Mouse (Mus musculus): ENCODE data around the gene Sass6. TPM values are rescaled to one million over a fixed set of nuclear protein-coding genes. Genes with fewer than 3 reads are reported as not detected.
A peak's percentile ranks its signal among the peaks of the same experiment; 100 is the strongest.

Gene Sass6
- total RNA-seq, 2 experiments from 2014 or later: 7.4 to 9.4 TPM

- no peak for DNase-seq (ENCODE audit: low spot score in 2 of 2)
- H3K27ac ChIP-seq: no peak overlapping the region
- no peak for TF ChIP-seq CTCF (conservative IDR thresholded peaks at IDR 0.05)
- no peak overlapping the region for H3K4me3 ChIP-seq
Observed at GRCm38 (mm10) chr3:116601781-116602180, 7.0 kb downstream of the Sass6 start.

- Histone ChIP-seq H3K27ac (no peak overlapping the region), H3K4me3 (no peak overlapping the region)
- TF ChIP-seq CTCF (conservative IDR thresholded peaks at IDR 0.05): no peak
- no peak for DNase-seq (ENCODE audit: low spot score in 2 of 2)
Observed at GRCm38 (mm10) chr3:116604570-116604969, 9.8 kb downstream of the Sass6 start.

GRCm38 (mm10) chr3:116614295-116614892, 19.6 kb downstream of the Sass6 start, which contains the start of gene Trmt13:
Gene Trmt13, minus strand, starts transcription at chr3:116614587.
- no peak for TF ChIP-seq CTCF (conservative IDR thresholded peaks at IDR 0.05)
- Histone ChIP-seq H3K27ac (peak within 1 kb of the TSS; percentile 88), H3K4me3 (peak within 1 kb of the TSS; percentile 45)
- DNase-seq (ENCODE audit: low spot score in 2 of 2): no peak

DNA sequence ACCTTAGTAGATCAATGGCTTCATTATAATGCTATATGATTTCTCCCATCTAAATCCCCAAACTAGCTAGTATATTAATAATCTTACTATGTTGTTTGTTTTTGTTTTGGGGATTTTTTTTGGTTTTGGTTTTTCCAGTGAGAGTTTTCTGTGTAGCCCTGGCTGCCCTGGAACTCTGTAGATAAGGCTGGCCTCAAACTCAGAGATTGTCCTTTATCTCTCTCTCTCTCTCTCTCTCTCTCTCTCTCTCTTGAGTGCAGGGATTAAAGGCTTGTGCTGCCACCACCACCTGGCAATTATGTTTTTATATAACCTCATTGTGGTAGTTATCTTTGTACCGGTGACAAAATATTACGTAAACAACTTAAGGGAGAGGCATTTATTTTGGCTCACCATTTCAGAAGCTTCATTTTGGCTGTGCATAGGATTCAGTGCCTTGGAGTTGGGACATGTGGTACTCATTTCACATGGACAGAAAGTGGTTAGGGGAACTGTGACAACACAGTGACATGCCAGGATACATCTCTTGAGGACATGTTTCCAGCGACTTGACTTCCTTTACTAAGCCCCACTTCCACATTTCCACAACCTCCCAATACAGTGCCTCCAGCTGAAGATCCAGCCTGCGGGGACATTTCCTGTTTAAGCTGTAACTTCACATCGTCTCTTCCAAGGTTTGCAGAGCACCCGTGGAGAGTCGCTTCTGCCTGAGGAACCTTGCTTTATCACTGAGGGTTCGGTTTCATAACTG, 20.7 kb downstream of the Sass6 start:
- Histone ChIP-seq H3K4me3 (no peak overlapping the region), H3K27ac (peak overlapping the region; percentile 88)
- no peak for DNase-seq (ENCODE audit: low spot score in 2 of 2)
- TF ChIP-seq CTCF (conservative IDR thresholded peaks at IDR 0.05): no peak

DNA sequence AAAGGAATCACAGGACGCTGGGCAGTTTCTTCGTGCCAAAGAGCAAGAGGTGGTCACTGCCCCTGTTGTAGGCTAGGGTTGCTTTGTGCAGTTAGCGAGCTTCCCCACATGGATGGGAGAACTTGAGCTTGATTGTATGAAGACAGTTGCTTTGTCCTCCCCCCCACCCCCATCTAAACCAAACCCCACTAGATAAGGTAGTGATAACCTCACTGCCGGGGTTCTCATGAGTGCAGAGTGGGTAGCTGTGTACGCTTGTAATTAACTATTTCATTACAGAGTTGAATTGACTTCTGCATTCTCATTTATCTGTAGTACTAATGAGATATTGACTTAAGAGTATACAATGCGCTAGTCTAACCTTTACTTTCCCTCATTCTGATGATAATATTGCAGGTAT, 24.1 kb downstream of the Sass6 start:
- Histone ChIP-seq H3K27ac (peak overlapping the region; percentile 55), H3K4me3 (no peak overlapping the region)
- TF ChIP-seq CTCF (conservative IDR thresholded peaks at IDR 0.05): no peak
- no peak for DNase-seq (ENCODE audit: low spot score in 2 of 2)

DNA sequence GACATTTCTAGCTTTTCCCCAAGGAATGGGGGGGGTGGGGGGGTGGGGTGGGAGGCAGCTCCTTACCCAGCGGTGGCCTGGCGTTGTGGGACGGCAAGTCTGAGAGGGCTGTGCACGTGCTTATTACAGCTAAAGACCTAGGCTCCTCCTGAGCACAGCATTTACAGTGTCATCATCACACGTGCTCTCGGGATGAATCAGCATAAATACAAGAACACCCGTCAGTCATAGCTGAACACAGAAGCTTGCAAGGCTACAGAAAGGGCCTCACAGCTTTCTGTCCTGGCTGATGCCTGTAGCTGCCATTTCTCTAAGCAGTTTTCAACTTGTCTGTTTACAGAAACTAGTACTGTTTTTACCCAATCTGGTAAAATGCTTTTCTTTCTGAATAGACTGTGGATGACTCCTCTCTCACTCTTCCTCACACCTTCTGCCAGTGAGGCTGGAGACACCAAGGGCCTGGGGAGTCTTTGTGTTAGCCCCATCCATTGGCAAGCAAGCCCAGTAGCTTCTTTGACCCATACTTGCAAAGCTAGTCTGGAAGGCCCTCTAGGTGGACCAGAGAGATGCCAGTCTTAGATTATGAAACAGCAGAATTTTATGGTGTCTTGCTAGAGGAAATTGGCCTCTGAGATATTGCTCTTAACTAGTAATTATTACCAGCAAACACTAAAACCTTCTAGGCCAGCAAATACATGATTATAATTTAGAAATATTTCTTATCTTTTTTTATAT, 26.0 kb downstream of the Sass6 start:
- TF ChIP-seq CTCF (conservative IDR thresholded peaks at IDR 0.05): no peak
- Histone ChIP-seq H3K27ac (peak overlapping the region; percentile 21; the same call in 1 of the 2 replicates), H3K4me3 (no peak overlapping the region)
- no peak for DNase-seq (ENCODE audit: low spot score in 2 of 2)

GRCm38 (mm10) chr3:116622641-116623040, 27.9 kb downstream of the Sass6 start:
- H3K27ac ChIP-seq: no peak overlapping the region
- no peak for TF ChIP-seq CTCF (conservative IDR thresholded peaks at IDR 0.05)
- DNase-seq (ENCODE audit: low spot score in 2 of 2): no peak
- no peak overlapping the region for H3K4me3 ChIP-seq

GRCm38 (mm10) chr3:116631459-116631858, 36.7 kb downstream of the Sass6 start:
- TF ChIP-seq CTCF (conservative IDR thresholded peaks at IDR 0.05): no peak
- no peak for DNase-seq (ENCODE audit: low spot score in 2 of 2)
- 0 out of 2 replicates have a peak overlapping the region, but pooled peaks have one; percentile 28 for H3K27ac ChIP-seq
- H3K4me3 ChIP-seq: no peak overlapping the region

GRCm38 (mm10) chr3:116632971-116633370, 38.2 kb downstream of the Sass6 start:
- Histone ChIP-seq H3K27ac (no peak overlapping the region), H3K4me3 (no peak overlapping the region)
- TF ChIP-seq CTCF (conservative IDR thresholded peaks at IDR 0.05): no peak
- no peak for DNase-seq (ENCODE audit: low spot score in 2 of 2)

DNA sequence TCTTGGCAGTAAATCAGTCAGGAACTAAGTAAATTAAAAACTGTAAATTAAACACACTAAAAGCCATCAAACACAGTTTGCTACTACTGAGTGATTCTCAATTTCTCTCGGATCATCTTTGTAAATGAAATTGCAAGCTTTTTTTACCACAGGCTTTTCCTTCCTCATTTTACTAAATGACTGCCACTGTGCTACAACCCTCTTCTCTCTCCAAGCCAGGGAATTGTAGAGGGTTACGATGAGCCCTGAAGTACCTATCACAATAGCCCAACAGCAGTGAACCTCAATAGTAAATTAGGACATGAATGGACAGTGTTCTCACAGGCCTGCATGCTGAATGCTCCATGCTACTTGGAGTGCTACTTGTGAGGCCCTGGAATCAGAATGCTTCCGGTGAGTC, 39.3 kb downstream of the Sass6 start:
- DNase-seq (ENCODE audit: low spot score in 2 of 2): no peak
- no peak overlapping the region for H3K4me3 ChIP-seq
- TF ChIP-seq CTCF (conservative IDR thresholded peaks at IDR 0.05): no peak
- 0 out of 2 replicates have a peak overlapping the region, but pooled peaks have one; percentile 81 for H3K27ac ChIP-seq

- no peak for DNase-seq (ENCODE audit: low spot score in 2 of 2)
- H3K27ac ChIP-seq: peak overlapping the region; percentile 81
- TF ChIP-seq CTCF (conservative IDR thresholded peaks at IDR 0.05): no peak
Observed at GRCm38 (mm10) chr3:116634853-116635252, 40.1 kb downstream of the Sass6 start.

DNA sequence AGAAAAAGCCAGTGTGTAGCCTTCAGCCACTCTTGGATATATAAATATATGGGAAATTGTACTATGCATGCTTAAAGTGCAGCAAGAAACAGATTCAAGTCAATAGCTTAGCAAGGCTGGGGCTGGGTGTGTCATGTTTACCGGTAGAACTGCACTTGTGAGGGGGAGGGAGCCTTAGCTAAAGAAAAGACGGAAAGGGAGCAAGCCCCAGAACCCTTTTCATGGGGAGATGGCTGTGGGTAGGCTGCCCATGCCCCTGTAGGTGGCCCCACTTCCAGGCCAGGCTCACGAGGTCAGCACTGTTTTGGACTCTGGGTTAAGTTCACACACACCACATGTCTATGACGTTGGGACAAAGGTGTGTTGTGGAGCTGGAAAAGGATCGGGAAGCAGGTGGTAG, 41.0 kb downstream of the Sass6 start:
- no peak for TF ChIP-seq CTCF (conservative IDR thresholded peaks at IDR 0.05)
- H3K27ac ChIP-seq: peak overlapping the region; percentile 81
- DNase-seq (ENCODE audit: low spot score in 2 of 2): no peak
- no peak overlapping the region for H3K4me3 ChIP-seq

More at GRCm38 (mm10) chr3:116634853-116635252, 40.1 kb downstream of the Sass6 start:
- no peak overlapping the region for H3K4me3 ChIP-seq
